Mouse (Mus musculus) midbrain, embryonic 11.5 days (tissue): ENCODE measurements at regions not wholly inside any gene's neighbourhood (a gene's known extent, or its start where the extent isn't known, plus 50 kb on each side); places are given as distances from the start of the nearest gene placed in this dataset.

Source experiments
- ATAC-seq: fragments of 200-750 bp; cut with Nextera tagmentation; 2 replicates; pipeline ENCODE4 v1.8.0; 2017; ENCODE audit warnings: moderate TSS enrichment, moderate library complexity; ENCODE audit not compliant: low FRiP score
- DNase-seq: peaks from one replicate; pipeline ENCODE4 v3.0.0; 2015; ENCODE audit warnings: low spot score; ENCODE audit errors: missing footprints
- H3K27ac ChIP-seq: fragments of 300-500 bp; sonication (generic); 2 replicates; pipeline ENCODE4 v1.5.1; 2014; ENCODE audit warnings: low read depth, low read length
- H3K27me3 ChIP-seq: fragments of 300-500 bp; sonication (generic); 2 replicates; pipeline ENCODE4 v1.6.1; 2014; ENCODE audit warnings: mild to moderate bottlenecking, low read length, moderate library complexity, mixed read lengths; ENCODE audit not compliant: control insufficient read depth, insufficient read depth
- H3K36me3 ChIP-seq: fragments of 300-500 bp; sonication (generic); 2 replicates; pipeline ENCODE4 v1.6.1; 2014; ENCODE audit warnings: mild to moderate bottlenecking, low read length, moderate library complexity, mixed read lengths; ENCODE audit not compliant: control insufficient read depth, insufficient read depth
- H3K4me1 ChIP-seq: fragments of 300-500 bp; sonication (generic); 2 replicates; pipeline ENCODE4 v1.6.1; 2014; ENCODE audit warnings: low read length; ENCODE audit not compliant: control insufficient read depth, insufficient read depth
- H3K4me2 ChIP-seq: fragments of 300-500 bp; sonication (generic); 2 replicates; pipeline ENCODE4 v1.6.1; 2014; ENCODE audit warnings: mild to moderate bottlenecking, moderate library complexity
- H3K4me3 ChIP-seq: fragments of 300-500 bp; sonication (generic); 2 replicates; pipeline ENCODE4 v1.5.1; 2014; ENCODE audit warnings: low read depth, low read length
- H3K9ac ChIP-seq: fragments of 300-500 bp; sonication (generic); 2 replicates; pipeline ENCODE4 v1.6.1; 2014; ENCODE audit warnings: low read length
- H3K9me3 ChIP-seq: fragments of 300-500 bp; sonication (generic); 2 replicates; pipeline ENCODE4 v1.6.1; 2016; ENCODE audit warnings: low read length; ENCODE audit not compliant: control insufficient read depth
- WGBS: fragments of 180-500 bp; shearing (Covaris S2); extraction: QIAGEN DNeasy Blood & Tissue Kit; methylation state at CpG from one replicate; pipeline ENCODE4 v1.1.7; 2014; 5-methylcytosine and 5-hydroxymethylcytosine counted together

GRCm38 (mm10) chr2:179263888-179264287, 178.3 kb upstream of the Cdh4 start:
- ATAC-seq = no peak
- Histone ChIP-seq H3K9ac (no peak overlapping the region), H3K36me3 (no peaks in the 10 kb centered on the region), H3K9me3 (no peaks in the 10 kb centered on the region), H3K4me2 (no peak overlapping the region), H3K4me3 (no peak overlapping the region), H3K27me3 (no peaks in the 10 kb centered on the region), H3K27ac (no peak overlapping the region), H3K4me1 (no peaks in the 10 kb centered on the region)
- WGBS = 79% methylated on average over 4 of the region's 4 CpGs
- no peak for DNase-seq

DNA sequence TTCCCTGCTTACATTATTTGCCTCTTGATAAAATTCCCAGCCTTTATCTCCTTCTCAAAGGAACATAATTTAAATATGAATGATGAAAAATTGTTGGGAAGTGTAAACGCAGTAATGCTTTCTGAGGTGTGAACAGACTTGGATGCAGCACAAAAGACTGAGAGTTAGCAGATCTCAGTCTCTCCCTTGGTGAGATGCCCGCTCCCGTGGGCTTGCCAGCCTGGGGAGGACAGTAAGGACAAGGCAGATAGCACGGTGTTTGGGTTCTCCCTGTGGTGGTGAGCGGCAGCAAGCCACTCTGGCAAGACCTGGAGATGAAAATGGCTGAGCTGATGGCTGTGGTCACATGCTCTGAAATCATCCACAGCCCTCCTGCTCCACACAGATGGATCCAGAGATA, 176.8 kb upstream of the Cdh4 start:
- Histone ChIP-seq H3K4me2 (no peak overlapping the region), H3K27ac (no peak overlapping the region), H3K9me3 (no peaks in the 10 kb centered on the region), H3K36me3 (no peaks in the 10 kb centered on the region), H3K9ac (no peak overlapping the region), H3K27me3 (no peaks in the 10 kb centered on the region), H3K4me1 (no peaks in the 10 kb centered on the region), H3K4me3 (no peak overlapping the region)
- DNase-seq = no peak
- ATAC-seq = no peak
- 77% methylated on average over 5 of the region's 5 CpGs for WGBS

GRCm38 (mm10) chr2:179277204-179277886, 164.9 kb upstream of the Cdh4 start:
- ATAC-seq (no peak), DNase-seq (no peak)
- H3K36me3 ChIP-seq = no peaks in the 10 kb centered on the region
- H3K4me1 ChIP-seq = no peaks in the 10 kb centered on the region
- H3K27ac ChIP-seq = no peak overlapping the region
- H3K4me3 ChIP-seq = no peak overlapping the region
- no peak overlapping the region for H3K9ac ChIP-seq
- H3K9me3 ChIP-seq = no peaks in the 10 kb centered on the region
- no peak overlapping the region for H3K4me2 ChIP-seq
- no peaks in the 10 kb centered on the region for H3K27me3 ChIP-seq
- 92% methylated on average over 15 of the region's 15 CpGs for WGBS

DNA sequence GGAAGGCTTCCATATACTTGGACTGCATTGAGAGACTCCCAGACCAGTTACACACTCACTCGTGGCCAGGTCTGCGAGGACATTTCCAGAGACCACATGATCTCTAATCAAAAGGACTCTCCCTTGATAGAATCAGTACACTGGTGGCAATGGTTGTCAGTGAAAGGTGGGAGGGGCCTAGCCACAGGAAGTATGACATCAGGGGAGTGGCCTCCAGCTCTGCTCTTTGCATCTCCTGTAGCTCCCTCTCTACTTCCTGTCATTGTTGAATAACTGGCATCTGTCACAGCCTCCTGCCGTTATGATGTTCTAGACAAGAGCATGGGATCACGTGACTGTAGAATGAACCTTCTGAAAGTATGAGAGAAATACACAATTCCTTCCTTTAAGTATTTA, 164.3 kb upstream of the Cdh4 start:
- no peaks in the 10 kb centered on the region for H3K27me3 ChIP-seq
- H3K9ac ChIP-seq = no peak overlapping the region
- no peaks in the 10 kb centered on the region for H3K9me3 ChIP-seq
- ATAC-seq (no peak), DNase-seq (no peak)
- WGBS = 89% methylated on average over 4 of the region's 4 CpGs
- no peak overlapping the region for H3K4me2 ChIP-seq
- H3K4me1 ChIP-seq = no peaks in the 10 kb centered on the region
- H3K36me3 ChIP-seq = no peaks in the 10 kb centered on the region
- H3K4me3 ChIP-seq = no peak overlapping the region
- no peak overlapping the region for H3K27ac ChIP-seq

GRCm38 (mm10) chr2:179282276-179282675, 160.0 kb upstream of the Cdh4 start:
- H3K4me3 ChIP-seq = no peak overlapping the region
- DNase-seq = no peak
- WGBS = 88% methylated on average over 6 of the region's 6 CpGs
- H3K27ac ChIP-seq = no peak overlapping the region
- H3K36me3 ChIP-seq = no peaks in the 10 kb centered on the region
- H3K9me3 ChIP-seq = no peaks in the 10 kb centered on the region
- H3K27me3 ChIP-seq = no peaks in the 10 kb centered on the region
- no peak overlapping the region for H3K9ac ChIP-seq
- H3K4me1 ChIP-seq = no peaks in the 10 kb centered on the region
- H3K4me2 ChIP-seq = no peak overlapping the region
- no peak for ATAC-seq

DNA sequence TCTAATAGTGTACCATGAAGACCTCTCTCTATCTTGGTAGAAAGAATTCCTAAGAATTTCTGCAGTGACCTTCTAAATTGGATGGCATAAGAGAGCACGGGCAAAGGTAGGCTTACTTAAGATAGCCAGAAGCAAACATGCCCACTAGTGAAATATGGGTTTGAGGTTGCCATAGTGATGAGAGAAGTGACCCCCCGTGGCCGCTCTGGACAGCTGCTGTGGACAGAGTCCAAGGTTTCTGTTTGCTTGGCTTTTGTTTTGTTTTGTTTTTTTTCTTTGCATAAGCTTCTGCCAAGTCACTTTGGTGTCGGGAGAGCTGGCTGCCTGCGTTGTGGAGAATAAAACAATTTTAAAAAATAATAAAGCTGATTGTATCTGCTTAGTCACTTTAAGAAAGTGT, 151.8 kb upstream of the Cdh4 start:
- Histone ChIP-seq H3K4me3 (no peak overlapping the region), H3K9me3 (no peaks in the 10 kb centered on the region), H3K4me2 (no peak overlapping the region), H3K27me3 (no peaks in the 10 kb centered on the region), H3K27ac (no peak overlapping the region), H3K36me3 (no peaks in the 10 kb centered on the region), H3K4me1 (peaks cover 15% of the 10 kb centered on the region), H3K9ac (no peak overlapping the region)
- DNase-seq = no peak
- ATAC-seq = no peak
- 65% methylated on average over 5 of the region's 5 CpGs for WGBS

DNA sequence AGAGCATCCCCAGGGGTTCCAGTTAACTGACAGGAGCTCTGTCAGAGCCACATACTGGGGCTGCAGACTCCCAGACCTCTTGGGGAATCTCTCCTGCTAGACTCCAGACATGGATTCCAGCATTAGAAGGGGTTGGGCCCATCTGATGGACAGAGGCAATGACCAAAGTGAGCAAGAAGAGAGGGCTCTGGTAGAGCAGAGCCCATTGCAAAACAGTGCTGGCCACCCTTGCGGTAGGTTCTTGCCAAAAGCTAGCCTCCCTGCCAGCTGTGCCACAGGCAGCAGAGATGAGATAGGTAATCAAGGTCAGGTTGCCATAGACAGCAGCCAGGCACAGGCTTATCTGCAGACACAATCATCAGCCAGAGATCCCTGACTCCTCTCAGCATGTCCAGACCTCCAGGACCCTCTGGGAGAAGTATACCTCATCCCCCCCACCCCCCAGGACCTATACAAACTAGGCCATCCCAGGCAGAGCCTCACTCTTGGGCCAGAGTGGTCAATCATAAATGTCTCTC, 151.1 kb upstream of the Cdh4 start:
- no peak overlapping the region for H3K4me3 ChIP-seq
- no peaks in the 10 kb centered on the region for H3K36me3 ChIP-seq
- peaks cover 15% of the 10 kb centered on the region for H3K4me1 ChIP-seq
- no peaks in the 10 kb centered on the region for H3K9me3 ChIP-seq
- H3K27me3 ChIP-seq = no peaks in the 10 kb centered on the region
- H3K9ac ChIP-seq = no peak overlapping the region
- H3K4me2 ChIP-seq = no peak overlapping the region
- 100% methylated on average over 1 of the region's 1 CpGs for WGBS
- ATAC-seq (no peak), DNase-seq (no peak)
- H3K27ac ChIP-seq = no peak overlapping the region

DNA sequence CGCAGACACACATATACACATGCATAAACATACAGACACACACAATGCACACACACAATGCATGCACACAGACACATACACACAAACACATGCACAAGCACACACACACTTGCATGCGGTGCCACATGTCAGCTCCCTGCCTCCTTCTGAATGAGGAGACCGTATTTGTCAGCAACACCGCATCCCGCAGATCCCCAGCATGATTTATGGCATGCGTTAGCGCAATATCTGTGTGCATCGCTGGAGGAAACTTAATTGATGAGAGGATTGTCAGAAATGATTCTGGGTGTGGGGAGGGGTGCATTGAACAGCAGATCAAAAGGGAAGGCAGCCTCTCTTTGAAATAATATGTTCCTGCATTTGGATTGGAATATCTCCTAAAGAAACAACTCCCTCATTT, 150.3 kb upstream of the Cdh4 start:
- DNase-seq = no peak
- H3K4me1 ChIP-seq = peaks cover 21% of the 10 kb centered on the region
- ATAC-seq = no peak

GRCm38 (mm10) chr2:179292566-179292965, 149.7 kb upstream of the Cdh4 start:
- Histone ChIP-seq H3K36me3 (no peaks in the 10 kb centered on the region), H3K4me1 (peaks cover 27% of the 10 kb centered on the region), H3K4me3 (no peak overlapping the region), H3K4me2 (no peak overlapping the region), H3K27me3 (no peaks in the 10 kb centered on the region), H3K27ac (no peak overlapping the region; the same call in 1 of the 2 replicates), H3K9ac (no peak overlapping the region), H3K9me3 (no peaks in the 10 kb centered on the region)
- DNase-seq = no peak
- WGBS = 43% methylated on average over 4 of the region's 4 CpGs
- ATAC-seq = peak; percentile 45

More for the DNA sequence above, 150.3 kb upstream of the Cdh4 start:
- no peaks in the 10 kb centered on the region for H3K27me3 ChIP-seq
- H3K9me3 ChIP-seq = no peaks in the 10 kb centered on the region
- no peaks in the 10 kb centered on the region for H3K36me3 ChIP-seq
- no peak overlapping the region for H3K27ac ChIP-seq
- H3K9ac ChIP-seq = no peak overlapping the region
- WGBS = 91% methylated on average over 8 of the region's 8 CpGs
- no peak overlapping the region for H3K4me2 ChIP-seq
- no peak overlapping the region for H3K4me3 ChIP-seq
